Mouse (Mus musculus) ES-E14 (cell line): ENCODE measurements around the gene Zfp60.

Experiments used
- CHD2 ChIP-seq: IDR thresholded peaks from 2 replicates; pipeline ENCODE4 v1.6.1; 2014; ENCODE audit warnings: mild to moderate bottlenecking, low read depth, low read length, inconsistent platforms
- ZC3H11A ChIP-seq: IDR thresholded peaks from 2 replicates; pipeline ENCODE4 v1.6.1; 2012; ENCODE audit warnings: low read depth, mild to moderate bottlenecking, inconsistent platforms, low read length, borderline replicate concordance

DNA sequence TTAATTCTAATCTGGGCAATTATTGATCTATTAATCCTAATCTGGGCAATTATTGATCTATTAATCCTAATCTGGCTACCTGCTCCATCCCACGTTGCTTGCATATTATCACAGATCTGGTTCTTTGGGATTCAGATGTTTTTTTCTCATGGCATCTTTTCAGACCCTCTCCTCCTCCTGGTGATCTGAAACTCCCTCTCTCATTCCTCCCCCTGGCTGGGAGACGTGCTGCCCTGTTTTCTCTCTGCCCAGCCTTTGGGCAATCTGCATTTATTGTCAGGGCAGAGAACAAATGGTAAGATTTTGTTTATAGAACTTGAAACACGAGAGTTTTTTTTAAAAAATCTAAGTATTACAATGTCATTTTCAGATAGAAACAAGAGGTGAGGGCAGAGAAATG, 43.4 kb upstream of the Zfp60 start:
- no peak for TF ChIP-seq ZC3H11A
- no peak for TF ChIP-seq CHD2
